Mouse (Mus musculus): ENCODE measurements around the gene Rcl1.

GRCm38 (mm10) chr19:29060299-29060698 is 40.9 kb upstream of the Rcl1 start:
- TF ChIP-seq CTCF (conservative IDR thresholded peaks at IDR 0.05 in 1 of 2, IDR thresholded peaks at IDR 0.05 in 1 of 2; ENCODE audit: low read depth in 2 of 2, low read length in 2 of 2) (no peak), POLR2A (IDR thresholded peaks at IDR 0.05; ENCODE audit: low read depth, low read length) (no peak), MEF2A (IDR thresholded peaks at IDR 0.05; ENCODE audit: borderline replicate concordance, low read depth, low read length) (no peak), MAX (IDR thresholded peaks at IDR 0.05; ENCODE audit: low read length) (no peak), CHD2 (IDR thresholded peaks at IDR 0.05; ENCODE audit: low read length) (no peak), NRF1 (IDR thresholded peaks at IDR 0.05; ENCODE audit: low read depth, low read length) (no peak), RAD21 (IDR thresholded peaks at IDR 0.05; ENCODE audit: low read depth, low read length) (no peak), TBP (conservative IDR thresholded peaks at IDR 0.05; ENCODE audit: low read depth, low read length) (no peak), EP300 (IDR thresholded peaks at IDR 0.05; ENCODE audit: low read length) (no peak), PAX5 (IDR thresholded peaks at IDR 0.05; ENCODE audit: low read length) (no peak), CHD1 (IDR thresholded peaks at IDR 0.05; ENCODE audit: low read depth, low read length) (no peak), ELF1 (IDR thresholded peaks at IDR 0.05; ENCODE audit: low read depth, low read length) (no peak)

All from CH12.LX (cell line).